Mouse (Mus musculus) activated CD4-positive, CD25-positive, alpha-beta regulatory T cell, adult 9 weeks (primary cell): Measurements from ENCODE around the gene Senp3. TPM values are rescaled to one million over a fixed set of nuclear protein-coding genes. Genes with fewer than 3 reads are reported as not detected.

ENCODE experiments used
- polyA plus RNA-seq: library from polyadenylated mRNA; unstranded; fragments of 100-300 nt; shearing (Covaris generic); gene quantifications from one replicate; pipeline ENCODE4 v1.2.1, GENCODE M21; 2017

Gene Senp3
- polyA plus RNA-seq = 41.0 TPM

GRCm38 (mm10) chr11:69681314-69682208 is at the start of gene Senp3:
Senp3 (minus strand) TSS chr11:69682084.

GRCm38 (mm10) chr11:69695361-69696181 is 13.7 kb upstream of the Senp3 start, which contains the start of the genes Tnfsf12 and Tnfsfm13:
Tnfsf12 (minus strand) TSS chr11:69695849.
Tnfsfm13 (minus strand) TSS chr11:69696098.

GRCm38 (mm10) chr11:69685526-69686148 is 3.8 kb upstream of the Senp3 start, which contains the start of gene Tnfsf13:
Tnfsf13 (minus strand) TSS chr11:69685784.

GRCm38 (mm10) chr11:69672211-69672706 is 9.6 kb downstream of the Senp3 start, which contains the start of gene Eif4a1:
Eif4a1 (minus strand) TSS chr11:69672423.

GRCm38 (mm10) chr11:69665961-69666664 is 15.8 kb downstream of the Senp3 start, which contains the start of gene Cd68:
Cd68 (minus strand) TSS chr11:69666153.

GRCm38 (mm10) chr11:69662213-69662966 is 19.5 kb downstream of the Senp3 start, which contains the start of gene Mpdu1:
Mpdu1 (minus strand) TSS chr11:69662642.

GRCm38 (mm10) chr11:69655264-69656064 is 26.4 kb downstream of the Senp3 start, which contains the start of gene Sox15:
Sox15 (plus strand) TSS chr11:69655314.

GRCm38 (mm10) chr11:69632284-69633089 is 49.4 kb downstream of the Senp3 start, which contains the start of gene Fxr2:
Fxr2 (plus strand) TSS chr11:69632990.

Other genes with a start within 250 kb of the Senp3 start
- gene Dnah2, start 133.0 kb downstream of the Senp3 start, polyA plus RNA-seq = not detected
- 0.50 TPM for gene Efnb3, start 121.9 kb downstream of the Senp3 start, polyA plus RNA-seq
- gene Wrap53, start 101.8 kb downstream of the Senp3 start, polyA plus RNA-seq = 34.5 TPM
- 251 TPM for gene Trp53, start 101.7 kb downstream of the Senp3 start, polyA plus RNA-seq
- not detected for gene Atp1b2, start 76.1 kb downstream of the Senp3 start, polyA plus RNA-seq
- gene Shbg, start 64.2 kb downstream of the Senp3 start, polyA plus RNA-seq = not detected
- gene Sat2, start 60.1 kb downstream of the Senp3 start, polyA plus RNA-seq = not detected
- gene Fxr2, start 49.1 kb downstream of the Senp3 start, polyA plus RNA-seq = 8.7 TPM
- not detected for gene Sox15, start 26.8 kb downstream of the Senp3 start, polyA plus RNA-seq
- 54.7 TPM for gene Mpdu1, start 19.4 kb downstream of the Senp3 start, polyA plus RNA-seq
- 10.0 TPM for gene Cd68, start 15.9 kb downstream of the Senp3 start, polyA plus RNA-seq
- 587 TPM for gene Eif4a1, start 9.7 kb downstream of the Senp3 start, polyA plus RNA-seq
- gene Tnfsf13, start 3.7 kb upstream of the Senp3 start, polyA plus RNA-seq = not detected
- not detected for gene Tnfsf12, start 13.8 kb upstream of the Senp3 start, polyA plus RNA-seq
- not detected for gene Tnfsfm13, start 14.0 kb upstream of the Senp3 start, polyA plus RNA-seq
- 59.9 TPM for gene Polr2a, start 76.6 kb upstream of the Senp3 start, polyA plus RNA-seq
- not detected for gene Slc35g3, start 79.9 kb upstream of the Senp3 start, polyA plus RNA-seq
- 4.5 TPM for gene Zbtb4, start 83.8 kb upstream of the Senp3 start, polyA plus RNA-seq
- 4.8 TPM for gene Chrnb1, start 113.9 kb upstream of the Senp3 start, polyA plus RNA-seq
- gene Fgf11, start 119.8 kb upstream of the Senp3 start, polyA plus RNA-seq = not detected
- gene Tmem102, start 123.5 kb upstream of the Senp3 start, polyA plus RNA-seq = not detected
- not detected for gene Gm39566, start 133.2 kb upstream of the Senp3 start, polyA plus RNA-seq
- gene Spem2, start 136.4 kb upstream of the Senp3 start, polyA plus RNA-seq = not detected
- not detected for gene Spem1, start 140.1 kb upstream of the Senp3 start, polyA plus RNA-seq
- 0.56 TPM for gene Nlgn2, start 155.7 kb upstream of the Senp3 start, polyA plus RNA-seq
- gene Tmem256, start 156.4 kb upstream of the Senp3 start, polyA plus RNA-seq = 125 TPM
- gene Plscr3, start 164.3 kb upstream of the Senp3 start, polyA plus RNA-seq = 23.8 TPM
- not detected for gene Tnk1, start 176.6 kb upstream of the Senp3 start, polyA plus RNA-seq
- not detected for gene Tmem95, start 195.9 kb upstream of the Senp3 start, polyA plus RNA-seq
- gene Kctd11, start 199.3 kb upstream of the Senp3 start, polyA plus RNA-seq = 2.1 TPM
- gene Acap1, start 213.5 kb upstream of the Senp3 start, polyA plus RNA-seq = 613 TPM
- 2.8 TPM for gene 2810408A11Rik, start 218.9 kb upstream of the Senp3 start, polyA plus RNA-seq
- gene Neurl4, start 219.0 kb upstream of the Senp3 start, polyA plus RNA-seq = 3.6 TPM
- gene Gps2, start 231.8 kb upstream of the Senp3 start, polyA plus RNA-seq = 135 TPM
- gene Eif5a, start 239.9 kb upstream of the Senp3 start, polyA plus RNA-seq = 1,138 TPM